Mouse (Mus musculus) forebrain, embryonic 15.5 days (tissue): ENCODE data around the gene Tmem81. TPM values are rescaled to one million over a fixed set of nuclear protein-coding genes. Genes with fewer than 3 reads are reported as not detected.

Experiments used
- ATAC-seq: fragments of 200-750 bp; cut with Nextera tagmentation; replicated peaks from 2 replicates; pipeline ENCODE4 v1.8.0; 2017; ENCODE audit warnings: mild to moderate bottlenecking, moderate TSS enrichment, moderate library complexity
- H3K27ac ChIP-seq: fragments of 300-500 bp; sonication (generic); replicated peaks from 2 replicates; pipeline ENCODE4 v1.5.1; 2015; ENCODE audit warnings: mild to moderate bottlenecking, inconsistent platforms
- H3K27me3 ChIP-seq: fragments of 300-500 bp; sonication (generic); 2 replicates; pipeline ENCODE4 v1.6.1; 2015; ENCODE audit warnings: inconsistent platforms
- H3K36me3 ChIP-seq: fragments of 300-500 bp; sonication (generic); 2 replicates; pipeline ENCODE4 v1.6.1; 2015; ENCODE audit warnings: mild to moderate bottlenecking, inconsistent platforms
- H3K4me1 ChIP-seq: fragments of 300-500 bp; sonication (generic); 2 replicates; pipeline ENCODE4 v1.6.1; 2015; ENCODE audit warnings: inconsistent platforms
- H3K4me2 ChIP-seq: fragments of 300-500 bp; sonication (generic); replicated peaks from 2 replicates; pipeline ENCODE4 v1.6.1; 2015; ENCODE audit warnings: mild to moderate bottlenecking, inconsistent platforms
- H3K4me3 ChIP-seq: fragments of 300-500 bp; sonication (generic); 2 replicates; pipeline ENCODE4 v1.5.1; 2015; ENCODE audit warnings: mild to moderate bottlenecking, inconsistent platforms
- H3K9ac ChIP-seq: fragments of 300-500 bp; sonication (generic); replicated peaks from 2 replicates; pipeline ENCODE4 v1.6.1; 2015; ENCODE audit warnings: mild to moderate bottlenecking, inconsistent platforms
- H3K9me3 ChIP-seq: fragments of 300-500 bp; sonication (generic); 2 replicates; pipeline ENCODE4 v1.6.1; 2016; ENCODE audit warnings: inconsistent platforms
- WGBS: fragments of 180-500 bp; shearing (Covaris S2); methylation state at CpG from one replicate; pipeline ENCODE4 v1.1.7; 2015; ENCODE audit warnings: mixed read lengths; 5-methylcytosine and 5-hydroxymethylcytosine counted together
- polyA plus RNA-seq: library from polyadenylated mRNA; unstranded; fragments of >200 nt; fragmentation: Nextera tagmentation; extraction: Ambion mirVana; gene quantifications from 2 replicates; pipeline ENCODE4 v1.2.1, GENCODE M21; 2015

Tmem81 gene
- polyA plus RNA-seq, 1 experiment from 2014 or later: 1.5 TPM

DNA sequence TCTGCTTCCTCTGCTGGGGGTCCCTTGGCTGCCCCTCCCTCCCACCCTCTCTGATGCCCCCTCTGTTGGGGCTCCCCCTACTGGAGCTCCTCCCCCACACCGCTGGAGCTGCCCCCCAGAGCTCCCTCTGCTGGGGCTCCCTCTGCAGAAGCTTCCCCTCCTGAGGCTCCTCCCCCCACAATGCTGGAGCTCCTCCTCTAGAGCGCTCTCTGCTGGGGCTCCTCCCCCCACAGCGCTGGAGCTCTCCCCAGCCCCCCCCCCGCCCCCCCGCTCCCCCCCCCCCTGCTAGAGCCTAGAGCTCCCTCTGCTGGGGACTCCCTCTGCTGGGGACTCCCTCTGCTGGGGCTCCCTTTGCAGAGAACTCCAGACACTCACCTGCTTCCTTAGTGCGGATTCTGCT is 14.7 kb downstream of the Tmem81 start:
- Histone ChIP-seq H3K4me2 (no peak overlapping the region), H3K4me1 (peaks cover 7% of the 10 kb centered on the region), H3K36me3 (peaks cover 70% of the 10 kb centered on the region), H3K9ac (no peak overlapping the region), H3K4me3 (no peak overlapping the region), H3K9me3 (no peaks in the 10 kb centered on the region), H3K27ac (no peak overlapping the region), H3K27me3 (no peaks in the 10 kb centered on the region)
- WGBS: 25% methylated on average over 3 of the region's 6 CpGs
- ATAC-seq: peak; percentile 24; the same call in 1 of the 2 replicates

DNA sequence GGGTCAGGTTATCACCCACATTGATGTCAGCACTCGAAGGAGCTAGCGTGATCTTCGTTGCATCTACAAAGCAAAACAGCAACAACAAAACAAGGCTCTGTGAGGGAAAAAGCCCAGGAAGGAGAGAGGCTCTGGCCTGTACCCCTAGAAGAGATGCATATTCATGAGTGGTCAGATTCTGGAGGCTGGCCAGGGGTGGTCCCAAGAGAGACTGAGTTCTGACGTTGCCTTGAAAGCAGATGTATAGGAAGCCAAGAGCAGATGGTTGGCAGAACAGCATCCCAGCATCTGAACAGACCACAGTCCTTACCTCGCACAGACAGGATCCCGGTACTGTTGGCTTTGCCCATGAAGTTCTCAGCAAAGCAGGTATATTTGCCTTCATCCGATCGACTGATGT is 17.0 kb downstream of the Tmem81 start:
- ATAC-seq: no peak
- Histone ChIP-seq H3K9me3 (no peaks in the 10 kb centered on the region), H3K9ac (no peak overlapping the region), H3K4me2 (no peak overlapping the region), H3K27ac (no peak overlapping the region), H3K4me1 (peaks cover 20% of the 10 kb centered on the region), H3K27me3 (no peaks in the 10 kb centered on the region), H3K4me3 (no peak overlapping the region), H3K36me3 (peaks cover 59% of the 10 kb centered on the region)
- 70% methylated on average over 8 of the region's 8 CpGs for WGBS

- peaks cover 20% of the 10 kb centered on the region for H3K4me1 ChIP-seq
- peaks cover 58% of the 10 kb centered on the region for H3K36me3 ChIP-seq
- ATAC-seq: no peak
- H3K27me3 ChIP-seq: no peaks in the 10 kb centered on the region
- no peak overlapping the region for H3K9ac ChIP-seq
- H3K9me3 ChIP-seq: no peaks in the 10 kb centered on the region
- H3K27ac ChIP-seq: no peak overlapping the region
- WGBS: 32% methylated on average over 4 of the region's 4 CpGs
- no peak overlapping the region for H3K4me2 ChIP-seq
- H3K4me3 ChIP-seq: no peak overlapping the region
Observed at GRCm38 (mm10) chr1:132523920-132524319, 17.9 kb downstream of the Tmem81 start.

- Histone ChIP-seq H3K4me2 (peak overlapping the region; percentile 28), H3K36me3 (peaks cover 50% of the 10 kb centered on the region), H3K4me3 (no peak overlapping the region), H3K9me3 (no peaks in the 10 kb centered on the region), H3K9ac (peak overlapping the region; percentile 55), H3K27me3 (no peaks in the 10 kb centered on the region), H3K4me1 (peaks cover 28% of the 10 kb centered on the region), H3K27ac (peak overlapping the region; percentile 91)
- ATAC-seq: peak; percentile 70
- WGBS: 7% methylated on average over 10 of the region's 10 CpGs
Observed at GRCm38 (mm10) chr1:132525832-132526231, 19.8 kb downstream of the Tmem81 start.

GRCm38 (mm10) chr1:132528071-132528470 is 22.0 kb downstream of the Tmem81 start:
- Histone ChIP-seq H3K27me3 (no peaks in the 10 kb centered on the region), H3K27ac (no peak overlapping the region), H3K9ac (no peak overlapping the region), H3K9me3 (no peaks in the 10 kb centered on the region), H3K4me2 (no peak overlapping the region), H3K4me1 (peaks cover 35% of the 10 kb centered on the region), H3K4me3 (no peak overlapping the region), H3K36me3 (peaks cover 30% of the 10 kb centered on the region)
- WGBS: 92% methylated on average over 13 of the region's 13 CpGs
- ATAC-seq: no peak

DNA sequence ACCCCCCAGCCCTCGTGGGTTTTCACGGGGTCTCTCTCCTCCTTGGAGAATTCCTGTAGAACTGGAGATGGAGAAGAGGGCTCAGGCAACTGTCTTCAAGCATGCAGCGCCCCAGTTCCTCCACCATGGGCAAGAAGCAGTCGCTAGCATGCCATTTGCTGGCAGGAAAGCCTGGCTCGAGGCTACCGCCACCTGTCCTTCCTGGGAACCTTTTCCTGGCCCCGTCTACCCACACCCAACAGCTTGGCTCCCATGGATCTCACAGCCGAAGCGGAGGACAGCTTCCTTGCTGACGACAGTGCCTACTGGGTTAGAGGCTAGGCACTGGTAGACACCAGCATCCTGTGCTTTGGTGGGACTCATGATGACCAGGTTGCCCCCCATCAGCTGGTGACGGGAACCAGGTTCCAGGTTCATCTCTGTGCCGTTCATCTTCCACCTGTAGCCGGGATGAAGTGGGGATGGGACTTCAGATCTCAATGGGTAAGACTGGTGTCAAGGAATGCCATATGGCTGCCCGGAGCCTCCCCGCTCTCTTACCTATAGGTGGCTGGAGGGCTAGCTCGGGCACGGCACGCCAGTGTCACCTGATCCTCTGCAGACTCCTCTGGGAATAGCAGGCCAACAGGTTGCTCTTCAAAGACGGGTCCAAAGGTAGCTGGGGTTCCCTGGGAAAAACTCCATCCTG is 22.8 kb downstream of the Tmem81 start:
- Histone ChIP-seq H3K27ac (0 out of 2 replicates have a peak overlapping the region, but pooled peaks have one; percentile 8), H3K36me3 (peaks cover 23% of the 10 kb centered on the region), H3K27me3 (no peaks in the 10 kb centered on the region), H3K9me3 (no peaks in the 10 kb centered on the region), H3K4me2 (no peak overlapping the region), H3K4me3 (no peak overlapping the region), H3K4me1 (peaks cover 41% of the 10 kb centered on the region), H3K9ac (no peak overlapping the region)
- ATAC-seq: no peak
- 88% methylated on average over 19 of the region's 19 CpGs for WGBS

- peak; percentile 37; the same call in 1 of the 2 replicates for ATAC-seq
- no peaks in the 10 kb centered on the region for H3K9me3 ChIP-seq
- peaks cover 50% of the 10 kb centered on the region for H3K4me1 ChIP-seq
- no peak overlapping the region for H3K9ac ChIP-seq
- no peak overlapping the region for H3K4me3 ChIP-seq
- H3K27ac ChIP-seq: peak overlapping the region; percentile 51
- whole genome bisulfite sequencing: under 1% methylated on average over 5 of the region's 5 CpGs
- H3K27me3 ChIP-seq: no peaks in the 10 kb centered on the region
- H3K4me2 ChIP-seq: no peak overlapping the region
- H3K36me3 ChIP-seq: peaks cover 11% of the 10 kb centered on the region
Observed at GRCm38 (mm10) chr1:132530631-132531191, 24.7 kb downstream of the Tmem81 start.

DNA sequence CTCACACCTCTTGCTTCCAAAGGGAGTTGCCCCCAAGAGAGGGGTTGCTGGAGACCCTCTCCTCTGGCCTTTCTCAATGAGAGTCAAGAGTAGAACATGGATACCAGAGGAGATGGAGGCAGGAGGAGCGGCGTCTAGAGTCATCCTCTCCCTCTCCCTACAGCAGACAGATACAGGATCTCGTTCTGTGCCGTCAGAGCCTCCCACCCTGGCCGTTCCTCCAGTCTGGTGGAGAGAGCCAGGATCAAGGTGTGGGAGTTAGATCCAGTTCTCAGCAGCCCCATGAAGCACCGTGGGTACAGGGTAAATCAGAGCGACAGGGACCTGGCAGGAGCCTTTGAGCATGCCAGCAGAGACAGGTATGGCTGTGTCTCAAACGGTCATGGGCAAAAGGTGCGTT is 26.5 kb downstream of the Tmem81 start:
- WGBS: 79% methylated on average over 9 of the region's 9 CpGs
- H3K27ac ChIP-seq: no peak overlapping the region
- no peak for ATAC-seq
- H3K4me2 ChIP-seq: no peak overlapping the region
- H3K9ac ChIP-seq: no peak overlapping the region
- peaks cover 41% of the 10 kb centered on the region for H3K4me1 ChIP-seq
- peaks cover 11% of the 10 kb centered on the region for H3K36me3 ChIP-seq
- H3K9me3 ChIP-seq: no peaks in the 10 kb centered on the region
- no peak overlapping the region for H3K4me3 ChIP-seq
- H3K27me3 ChIP-seq: no peaks in the 10 kb centered on the region

DNA sequence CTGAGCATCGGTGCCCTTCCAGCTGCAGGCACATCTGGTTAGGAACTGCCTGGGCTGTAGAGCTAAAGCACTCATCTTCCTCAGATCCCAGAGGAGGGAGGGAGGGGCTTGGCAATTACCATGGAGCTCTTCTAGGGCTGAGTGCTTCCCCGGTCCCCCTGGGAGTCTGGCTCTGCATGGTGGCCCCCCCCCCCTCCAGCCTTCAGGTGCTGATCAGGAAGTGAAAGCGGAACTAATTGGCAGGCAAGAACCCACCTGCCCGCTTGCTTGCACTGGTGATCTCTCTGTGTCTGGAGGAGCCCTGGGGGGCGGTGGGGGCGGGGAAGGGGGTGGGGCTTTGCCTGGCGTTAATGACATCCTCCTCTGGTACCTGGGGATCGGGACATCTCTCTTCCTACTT is 27.8 kb downstream of the Tmem81 start:
- Histone ChIP-seq H3K9me3 (no peaks in the 10 kb centered on the region), H3K9ac (no peak overlapping the region), H3K4me2 (no peak overlapping the region), H3K27ac (no peak overlapping the region), H3K4me1 (peaks cover 47% of the 10 kb centered on the region), H3K36me3 (0 out of 2 replicates have a peak, but pooled peaks cover 4% of the 10 kb centered on the region), H3K27me3 (no peaks in the 10 kb centered on the region), H3K4me3 (no peak overlapping the region)
- WGBS: 6% methylated on average over 8 of the region's 8 CpGs
- no peak for ATAC-seq

GRCm38 (mm10) chr1:132535541-132535940 is 29.5 kb downstream of the Tmem81 start:
- no peak for ATAC-seq
- Histone ChIP-seq H3K4me1 (peaks cover 48% of the 10 kb centered on the region), H3K9ac (no peak overlapping the region), H3K4me2 (no peak overlapping the region), H3K27me3 (no peaks in the 10 kb centered on the region), H3K9me3 (no peaks in the 10 kb centered on the region), H3K27ac (no peak overlapping the region), H3K36me3 (no peaks in the 10 kb centered on the region), H3K4me3 (no peak overlapping the region)
- WGBS: 83% methylated on average over 4 of the region's 4 CpGs

- H3K27ac ChIP-seq: no peak overlapping the region
- no peak for ATAC-seq
- no peak overlapping the region for H3K4me2 ChIP-seq
- WGBS: 74% methylated on average over 3 of the region's 3 CpGs
- H3K27me3 ChIP-seq: no peaks in the 10 kb centered on the region
- no peak overlapping the region for H3K4me3 ChIP-seq
- H3K36me3 ChIP-seq: no peaks in the 10 kb centered on the region
- H3K9ac ChIP-seq: no peak overlapping the region
- H3K9me3 ChIP-seq: no peaks in the 10 kb centered on the region
- H3K4me1 ChIP-seq: peaks cover 47% of the 10 kb centered on the region
Observed at GRCm38 (mm10) chr1:132536416-132536815, 30.4 kb downstream of the Tmem81 start.

GRCm38 (mm10) chr1:132537736-132538135 is 31.7 kb downstream of the Tmem81 start:
- Histone ChIP-seq H3K36me3 (no peaks in the 10 kb centered on the region), H3K27ac (0 out of 2 replicates have a peak overlapping the region, but pooled peaks have one; percentile 15), H3K9me3 (no peaks in the 10 kb centered on the region), H3K4me2 (peak overlapping the region; percentile 67), H3K4me3 (no peak overlapping the region), H3K4me1 (peaks cover 57% of the 10 kb centered on the region), H3K27me3 (no peaks in the 10 kb centered on the region), H3K9ac (no peak overlapping the region)
- WGBS: 77% methylated on average over 5 of the region's 5 CpGs
- no peak for ATAC-seq
